ENCODE assay signal across 10 mouse cellular contexts in the genomic region with DNA sequence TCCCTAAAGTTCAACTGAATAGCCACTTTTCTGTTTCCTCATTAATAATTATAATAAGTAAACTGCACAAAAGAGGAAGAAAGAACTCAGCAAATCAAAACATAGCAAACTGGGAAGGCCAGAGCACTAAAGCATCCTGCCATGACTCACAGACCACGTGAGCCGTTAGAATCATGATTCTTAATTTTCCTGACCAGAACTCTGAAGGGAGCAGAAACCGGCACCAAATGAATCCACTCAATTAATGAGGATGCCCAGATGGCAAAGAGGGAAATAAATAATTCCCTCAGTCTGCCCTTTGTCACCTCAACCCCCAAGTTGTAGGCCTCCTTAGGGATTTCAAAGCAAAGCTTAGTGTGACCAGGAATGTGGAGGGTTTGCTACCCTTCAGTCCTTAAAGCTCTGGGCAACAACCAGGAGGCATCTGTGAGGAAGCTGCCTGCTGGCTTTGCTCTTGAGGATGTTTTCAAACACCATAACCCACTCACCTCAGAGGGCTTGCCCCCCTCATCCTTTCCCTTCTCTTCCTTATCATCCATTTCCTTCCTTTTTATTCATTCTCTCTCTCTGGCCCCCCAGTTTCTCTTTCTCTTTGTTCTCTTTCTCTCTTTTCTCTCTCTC.
DNase-seq lines count a peak whose midpoint lies in the region; ATAC-seq and TF ChIP-seq lines count a peak whose summit lies in the region.
"Had no signal": no experiment of that assay in that cellular context is flagged by ENCODE, and none has a peak within 500 bp of the region (broad histone marks: within the 10 kb centered on the region; RNA-seq: fewer than 3 reads in every experiment).

No protein-coding gene starts in this region.

- peaks cover 4% of the 10 kb centered on the region; the same call in 1 of the 2 replicates for H3K27me3 ChIP-seq in hindbrain, embryonic 10.5 days (ENCODE audit: insufficient read depth, poor library complexity, severe bottlenecking)
- H3K27me3 ChIP-seq in hindbrain, embryonic 12.5 days = no peaks in the 10 kb centered on the region
- H3K27me3 ChIP-seq in neural tube, embryonic 13.5 days = no peaks in the 10 kb centered on the region
- H3K27me3 ChIP-seq in neural tube, embryonic 15.5 days (replicated peaks) = no peaks in the 10 kb centered on the region
- no peaks in the 10 kb centered on the region for H3K27me3 ChIP-seq in myocyte (ENCODE audit: control insufficient read depth, insufficient read depth, insufficient read length)
- H3K27me3 ChIP-seq: midbrain, embryonic 12.5 days had no signal

- no peak overlapping the region for H3K4me3 ChIP-seq in hindbrain, embryonic 10.5 days
- no peak overlapping the region for H3K4me3 ChIP-seq in hindbrain, embryonic 12.5 days
- H3K4me3 ChIP-seq in neural tube, embryonic 13.5 days = no peak overlapping the region
- H3K4me3 ChIP-seq in neural tube, embryonic 15.5 days (replicated peaks) = no peak overlapping the region
- H3K4me3 ChIP-seq in myocyte = no peak overlapping the region
- H3K4me3 ChIP-seq: midbrain, embryonic 12.5 days had no signal

- no peaks in the 10 kb centered on the region for H3K9me3 ChIP-seq in hindbrain, embryonic 10.5 days
- H3K9me3 ChIP-seq in hindbrain, embryonic 12.5 days (replicated peaks) = no peaks in the 10 kb centered on the region; the same call in 1 of the 2 replicates
- H3K9me3 ChIP-seq in neural tube, embryonic 13.5 days = no peaks in the 10 kb centered on the region
- H3K9me3 ChIP-seq in neural tube, embryonic 15.5 days (replicated peaks) = no peaks in the 10 kb centered on the region

- DNase-seq in hindbrain, embryonic 10.5 days (ENCODE audit: low spot score) = no peak
- DNase-seq in brain, embryonic 14.5 days (ENCODE audit: low read depth) = peak; percentile 37
- DNase-seq in layer of hippocampus, adult 9-10 months (ENCODE audit: low spot score) = no peak
- no peak for DNase-seq in T-cell, adult 2 months (ENCODE audit: low spot score)
- DNase-seq: liver had no signal

- H3K27ac ChIP-seq in hindbrain, embryonic 10.5 days = peak overlapping the region; percentile 62
- no peak overlapping the region for H3K27ac ChIP-seq in hindbrain, embryonic 12.5 days
- H3K27ac ChIP-seq in neural tube, embryonic 13.5 days (replicated peaks) = 0 out of 2 replicates have a peak overlapping the region, but pooled peaks have one; percentile 4
- no peak overlapping the region for H3K27ac ChIP-seq in neural tube, embryonic 15.5 days (replicated peaks)

- no peak for ATAC-seq in hindbrain, embryonic 12.5 days (ENCODE audit: low FRiP score)
- ATAC-seq in neural tube, embryonic 13.5 days (ENCODE audit: low read depth) = 0 out of 2 replicates have a peak, but pooled peaks have one; percentile 36
- no peak for ATAC-seq in neural tube, embryonic 15.5 days (ENCODE audit: low FRiP score)

- peaks cover 16% of the 10 kb centered on the region for H3K4me1 ChIP-seq in hindbrain, embryonic 10.5 days (replicated peaks)
- H3K4me1 ChIP-seq in hindbrain, embryonic 12.5 days = peaks cover 12% of the 10 kb centered on the region
- H3K4me1 ChIP-seq in neural tube, embryonic 13.5 days (replicated peaks) = peaks cover 25% of the 10 kb centered on the region
- H3K4me1 ChIP-seq in neural tube, embryonic 15.5 days = peaks cover 10% of the 10 kb centered on the region

- no peak overlapping the region for H3K4me2 ChIP-seq in hindbrain, embryonic 12.5 days (replicated peaks)
- H3K4me2 ChIP-seq in neural tube, embryonic 13.5 days = no peak overlapping the region
- H3K4me2 ChIP-seq in neural tube, embryonic 15.5 days = no peak overlapping the region
- H3K4me2 ChIP-seq in myocyte (ENCODE audit: low read depth) = peak overlapping the region; percentile 44
- H3K4me2 ChIP-seq: midbrain, embryonic 12.5 days had no signal

- H3K79me2 ChIP-seq in myocyte (ENCODE audit: control insufficient read depth, insufficient read depth) = no peaks in the 10 kb centered on the region

- H3K9ac ChIP-seq in hindbrain, embryonic 12.5 days = no peak overlapping the region
- no peak overlapping the region for H3K9ac ChIP-seq in neural tube, embryonic 13.5 days
- no peak overlapping the region for H3K9ac ChIP-seq in neural tube, embryonic 15.5 days (replicated peaks)
- H3K9ac ChIP-seq: midbrain, embryonic 12.5 days had no signal

- WGBS in hindbrain, embryonic 10.5 days = 70% methylated on average over 3 of the region's 3 CpGs
- 43% methylated on average over 3 of the region's 3 CpGs for WGBS in hindbrain, embryonic 12.5 days
- WGBS in neural tube, embryonic 13.5 days = 20% methylated on average over 3 of the region's 3 CpGs
- 28% methylated on average over 3 of the region's 3 CpGs for WGBS in neural tube, embryonic 15.5 days

- H3ac ChIP-seq in myocyte (ENCODE audit: control insufficient read depth, insufficient read length) = no peak overlapping the region

- no peak for TF ChIP-seq POLR2A in brain, embryonic 14.5 days (IDR thresholded peaks at IDR 0.05; ENCODE audit: borderline replicate concordance, extremely low read depth, insufficient read depth, insufficient read length, poor library complexity, severe bottlenecking)
- no peak for TF ChIP-seq POLR2A in myocyte (IDR thresholded peaks at IDR 0.05; ENCODE audit: insufficient read length, low read depth)

- TF ChIP-seq CTCF in brain, embryonic 14.5 days (IDR thresholded peaks at IDR 0.05; ENCODE audit: borderline replicate concordance, extremely low read depth, insufficient read depth, insufficient read length) = no peak

- no peaks in the 10 kb centered on the region for H3K36me3 ChIP-seq in hindbrain, embryonic 10.5 days
- H3K36me3 ChIP-seq in hindbrain, embryonic 12.5 days = no peaks in the 10 kb centered on the region
- H3K36me3 ChIP-seq in neural tube, embryonic 13.5 days = no peaks in the 10 kb centered on the region
- H3K36me3 ChIP-seq in neural tube, embryonic 15.5 days = no peaks in the 10 kb centered on the region
- H3K36me3 ChIP-seq in myocyte (ENCODE audit: control insufficient read depth, insufficient read depth) = no peaks in the 10 kb centered on the region
- H3K36me3 ChIP-seq: midbrain, embryonic 12.5 days had no signal

TF ChIP-seq in myocyte, 11 proteins besides CTCF, POLR2A, EP300 and RAD21:
- no peak for TF ChIP-seq MYOD1 (IDR thresholded peaks at IDR 0.05; ENCODE audit: control insufficient read depth in 1 of 3, insufficient read length in 2 of 3, low read depth in 2 of 3)
- TF ChIP-seq USF1 (IDR thresholded peaks at IDR 0.05; ENCODE audit: low read depth) = peak; percentile 91
- no peak for TF ChIP-seq REST (IDR thresholded peaks at IDR 0.05; ENCODE audit: insufficient read depth, insufficient read length)

Comparison
In these comparisons a context has a peak if more than half of its experiments do, and no peak if none do; other contexts are left out.
1. H3K27ac ChIP-seq: peak in hindbrain, embryonic 10.5 days (single experiment) and neural tube, embryonic 13.5 days (single experiment); none in hindbrain, embryonic 12.5 days (single experiment) and neural tube, embryonic 15.5 days (single experiment).